Mouse (Mus musculus): ENCODE results near the gene 1700007K13Rik. TPM values are rescaled to one million over a fixed set of nuclear protein-coding genes. Genes with fewer than 3 reads are reported as not detected.

1700007K13Rik gene
- polyA plus RNA-seq, 1 experiment from 2014 or later: 5.9 TPM

- 100% methylated on average over 1 of the region's 1 CpGs for WGBS
- ATAC-seq (ENCODE audit: low read depth): no peak
Measured at GRCm38 (mm10) chr2:28416511-28416910, 49.6 kb downstream of the 1700007K13Rik start.

GRCm38 (mm10) chr2:28415387-28416024, 50.6 kb downstream of the 1700007K13Rik start:
- peak; percentile 87 for DNase-seq (ENCODE audit: low spot score)
- no peak overlapping the region for H3K4me2 ChIP-seq (ENCODE audit: low read depth, low read length)
- H3K9me3 ChIP-seq (ENCODE audit: control insufficient read depth, low read length): no peaks in the 10 kb centered on the region
- peak overlapping the region; percentile 54 for H3K27ac ChIP-seq (replicated peaks; ENCODE audit: low read depth, low read length)
- H3K36me3 ChIP-seq (ENCODE audit: control insufficient read depth, insufficient read depth, low read length): no peaks in the 10 kb centered on the region
- peak; percentile 73; the same call in 1 of the 2 replicates for ATAC-seq (ENCODE audit: low read depth)
- 39% methylated on average over 10 of the region's 10 CpGs for WGBS
- no peak overlapping the region for H3K9ac ChIP-seq (ENCODE audit: low read depth, low read length)
- H3K4me3 ChIP-seq (ENCODE audit: low read depth, low read length): no peak overlapping the region
- H3K27me3 ChIP-seq (replicated peaks; ENCODE audit: control insufficient read depth, insufficient read depth, low read length): no peaks in the 10 kb centered on the region
- H3K4me1 ChIP-seq (ENCODE audit: control insufficient read depth, insufficient read depth, low read length): peaks cover 18% of the 10 kb centered on the region

More at GRCm38 (mm10) chr2:28416511-28416910, 49.6 kb downstream of the 1700007K13Rik start:
- DNase-seq (ENCODE audit: low spot score): no peak
- H3K4me2 ChIP-seq (ENCODE audit: low read depth, low read length): no peak overlapping the region
- no peak overlapping the region for H3K9ac ChIP-seq (ENCODE audit: low read depth, low read length)
- peaks cover 18% of the 10 kb centered on the region for H3K4me1 ChIP-seq (ENCODE audit: control insufficient read depth, insufficient read depth, low read length)
- no peaks in the 10 kb centered on the region for H3K27me3 ChIP-seq (replicated peaks; ENCODE audit: control insufficient read depth, insufficient read depth, low read length)
- no peaks in the 10 kb centered on the region for H3K9me3 ChIP-seq (ENCODE audit: control insufficient read depth, low read length)
- no peak overlapping the region for H3K27ac ChIP-seq (replicated peaks; ENCODE audit: low read depth, low read length)
- H3K4me3 ChIP-seq (ENCODE audit: low read depth, low read length): no peak overlapping the region
- no peaks in the 10 kb centered on the region for H3K36me3 ChIP-seq (ENCODE audit: control insufficient read depth, insufficient read depth, low read length)

DNA sequence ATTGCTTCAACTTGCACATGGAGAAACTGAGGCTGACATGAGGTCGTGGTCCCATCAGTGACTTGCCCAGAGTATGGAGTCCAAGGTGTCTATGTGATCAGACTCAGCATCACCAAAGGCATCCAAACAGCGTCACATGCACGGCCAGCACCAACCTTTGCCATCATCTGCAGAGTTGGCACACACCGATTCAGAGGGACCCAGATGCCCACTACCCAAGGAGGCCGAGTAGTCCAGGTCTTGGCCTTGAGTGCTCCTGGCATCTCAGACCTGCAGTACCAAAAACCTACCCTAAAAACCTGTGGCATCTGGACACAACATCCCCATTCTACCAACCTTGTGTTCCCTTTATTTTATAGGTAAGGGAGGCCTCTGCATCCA, 51.4 kb downstream of the 1700007K13Rik start:
- Histone ChIP-seq H3K9ac (ENCODE audit: low read depth, low read length) (no peak overlapping the region), H3K9me3 (ENCODE audit: control insufficient read depth, low read length) (no peaks in the 10 kb centered on the region), H3K27ac (replicated peaks; ENCODE audit: low read depth, low read length) (peak overlapping the region; percentile 54), H3K36me3 (ENCODE audit: control insufficient read depth, insufficient read depth, low read length) (no peaks in the 10 kb centered on the region), H3K4me3 (ENCODE audit: low read depth, low read length) (no peak overlapping the region), H3K4me2 (ENCODE audit: low read depth, low read length) (no peak overlapping the region), H3K4me1 (ENCODE audit: control insufficient read depth, insufficient read depth, low read length) (peaks cover 18% of the 10 kb centered on the region), H3K27me3 (replicated peaks; ENCODE audit: control insufficient read depth, insufficient read depth, low read length) (no peaks in the 10 kb centered on the region)
- WGBS: 91% methylated on average over 5 of the region's 5 CpGs
- no peak for ATAC-seq (ENCODE audit: low read depth)
- no peak for DNase-seq (ENCODE audit: low spot score)

GRCm38 (mm10) chr2:28414116-28414756, 51.9 kb downstream of the 1700007K13Rik start:
- Histone ChIP-seq H3K27me3 (replicated peaks; ENCODE audit: control insufficient read depth, insufficient read depth, low read length) (no peaks in the 10 kb centered on the region), H3K36me3 (ENCODE audit: control insufficient read depth, insufficient read depth, low read length) (no peaks in the 10 kb centered on the region), H3K9me3 (ENCODE audit: control insufficient read depth, low read length) (no peaks in the 10 kb centered on the region), H3K4me2 (ENCODE audit: low read depth, low read length) (no peak overlapping the region), H3K9ac (ENCODE audit: low read depth, low read length) (no peak overlapping the region), H3K27ac (replicated peaks; ENCODE audit: low read depth, low read length) (no peak overlapping the region), H3K4me1 (ENCODE audit: control insufficient read depth, insufficient read depth, low read length) (peaks cover 18% of the 10 kb centered on the region), H3K4me3 (ENCODE audit: low read depth, low read length) (no peak overlapping the region)
- DNase-seq (ENCODE audit: low spot score): no peak
- WGBS: 83% methylated on average over 5 of the region's 5 CpGs
- ATAC-seq (ENCODE audit: low read depth): no peak

DNA sequence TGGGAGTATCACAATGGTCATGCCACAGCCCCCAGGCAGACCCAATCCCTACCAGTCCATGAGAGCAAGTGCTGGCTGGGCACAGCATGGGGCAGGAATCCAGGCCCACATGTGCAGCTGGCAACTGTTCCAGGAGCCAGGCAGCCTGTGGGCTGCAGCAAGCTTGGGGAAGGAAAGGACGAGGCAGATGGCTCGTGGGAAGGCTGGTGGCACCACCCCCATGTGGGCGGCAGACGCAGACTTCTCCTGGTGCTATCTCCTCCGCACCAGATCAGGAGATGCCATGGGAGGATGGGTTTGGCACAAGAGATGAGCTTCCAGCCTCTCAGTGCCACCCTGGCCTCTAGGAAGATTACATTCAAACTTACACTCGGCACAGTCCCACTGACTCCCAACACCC, 53.2 kb downstream of the 1700007K13Rik start:
- no peak overlapping the region for H3K4me3 ChIP-seq (ENCODE audit: low read depth, low read length)
- H3K36me3 ChIP-seq (ENCODE audit: control insufficient read depth, insufficient read depth, low read length): no peaks in the 10 kb centered on the region
- WGBS: 64% methylated on average over 6 of the region's 6 CpGs
- H3K4me1 ChIP-seq (ENCODE audit: control insufficient read depth, insufficient read depth, low read length): peaks cover 18% of the 10 kb centered on the region
- ATAC-seq (ENCODE audit: low read depth) (no peak), DNase-seq (ENCODE audit: low spot score) (no peak)
- H3K9me3 ChIP-seq (ENCODE audit: control insufficient read depth, low read length): no peaks in the 10 kb centered on the region
- no peak overlapping the region for H3K27ac ChIP-seq (replicated peaks; ENCODE audit: low read depth, low read length)
- H3K9ac ChIP-seq (ENCODE audit: low read depth, low read length): no peak overlapping the region
- no peak overlapping the region for H3K4me2 ChIP-seq (ENCODE audit: low read depth, low read length)
- no peaks in the 10 kb centered on the region for H3K27me3 ChIP-seq (replicated peaks; ENCODE audit: control insufficient read depth, insufficient read depth, low read length)

Other genes starting within 250 kb of the 1700007K13Rik start
- gene Ppp1r26, start 19.5 kb downstream of the 1700007K13Rik start, polyA plus RNA-seq (2014; fragmentation: Nextera tagmentation; extraction: Ambion mirVana): 3.8 and 4.9 TPM in 2 replicates
- gene Mrps2, start 1.7 kb upstream of the 1700007K13Rik start, polyA plus RNA-seq (2014; fragmentation: Nextera tagmentation; extraction: Ambion mirVana): 50.5 and 55.5 TPM in 2 replicates
- 1.3 and 1.7 TPM in 2 replicates for gene Gbgt1, start 30.6 kb upstream of the 1700007K13Rik start, polyA plus RNA-seq (2014; fragmentation: Nextera tagmentation; extraction: Ambion mirVana)
- gene Gm10134, start 39.8 kb upstream of the 1700007K13Rik start, polyA plus RNA-seq (2014; fragmentation: Nextera tagmentation; extraction: Ambion mirVana): 2.7 TPM in 1 of 2 replicates, not detected in the other
- 59.3 and 67.5 TPM in 2 replicates for gene Ralgds, start 46.8 kb upstream of the 1700007K13Rik start, polyA plus RNA-seq (2014; fragmentation: Nextera tagmentation; extraction: Ambion mirVana)
- not detected in 2 replicates for gene Cel, start 97.1 kb upstream of the 1700007K13Rik start, polyA plus RNA-seq (2014; fragmentation: Nextera tagmentation; extraction: Ambion mirVana)
- 23.7 and 27.9 TPM in 2 replicates for gene Gtf3c5, start 117.4 kb upstream of the 1700007K13Rik start, polyA plus RNA-seq (2014; fragmentation: Nextera tagmentation; extraction: Ambion mirVana)
- gene Gfi1b, start 155.7 kb upstream of the 1700007K13Rik start, polyA plus RNA-seq (2014; fragmentation: Nextera tagmentation; extraction: Ambion mirVana): 0.13 and 0.55 TPM in 2 replicates
- gene Tsc1, start 174.9 kb upstream of the 1700007K13Rik start, polyA plus RNA-seq (2014; fragmentation: Nextera tagmentation; extraction: Ambion mirVana): 15.3 and 16.0 TPM in 2 replicates
- 3.2 and 4.4 TPM in 2 replicates for gene Spaca9, start 233.4 kb upstream of the 1700007K13Rik start, polyA plus RNA-seq (2014; fragmentation: Nextera tagmentation; extraction: Ambion mirVana)
- gene Ak8, start 233.8 kb upstream of the 1700007K13Rik start, polyA plus RNA-seq (2014; fragmentation: Nextera tagmentation; extraction: Ambion mirVana): 1.2 and 2.0 TPM in 2 replicates

Data from embryonic facial prominence, embryonic 14.5 days (tissue).